7 mouse cellular contexts compared by ENCODE assay signal in genomic region chr2:150910295-150910881, GRCm38 (mm10). TPM values are rescaled to one million over a fixed set of nuclear protein-coding genes. Genes with fewer than 3 reads are reported as not detected.
A peak's percentile ranks its signal among the peaks of the same experiment; 100 is the strongest.
DNase-seq lines count a peak whose midpoint lies in the region; ATAC-seq and TF ChIP-seq lines count a peak whose summit lies in the region.

No protein-coding gene starts in this region.

- peak overlapping the region; percentile 48 for H3K9ac ChIP-seq in lung, postnatal 0 days (replicated peaks; ENCODE audit: low read depth)
- peak overlapping the region; percentile 78 for H3K9ac ChIP-seq in embryonic facial prominence, embryonic 13.5 days

- WGBS in lung, postnatal 0 days = 22% methylated on average over 9 of the region's 10 CpGs
- WGBS in lung, adult 2 months = 26% methylated on average over 10 of the region's 10 CpGs
- WGBS in embryonic facial prominence, embryonic 13.5 days = 34% methylated on average over 8 of the region's 10 CpGs
- 49% methylated on average over 8 of the region's 10 CpGs for WGBS in limb, embryonic 10.5 days

- peak overlapping the region; percentile 67 for H3K4me3 ChIP-seq in lung, postnatal 0 days (ENCODE audit: low read depth, low read length)
- no peak overlapping the region for H3K4me3 ChIP-seq in lung, adult 2 months (replicated peaks; ENCODE audit: extremely low read depth, low read depth, low read length)
- peak overlapping the region; percentile 70 for H3K4me3 ChIP-seq in embryonic facial prominence, embryonic 13.5 days
- peak overlapping the region; percentile 63 for H3K4me3 ChIP-seq in limb, embryonic 10.5 days

- ATAC-seq in lung, postnatal 0 days = no peak
- no peak for ATAC-seq in embryonic facial prominence, embryonic 13.5 days (ENCODE audit: insufficient number of reproducible peaks, insufficient read depth, low FRiP score, low TSS enrichment, low read depth)

- TF ChIP-seq CTCF in lung, postnatal 0 days (IDR thresholded peaks at IDR 0.05) = no peak
- TF ChIP-seq CTCF in lung, adult 2 months (IDR thresholded peaks at IDR 0.05; ENCODE audit: insufficient read depth, low read length) = no peak

- H3K9me3 ChIP-seq in lung, postnatal 0 days (ENCODE audit: low read length) = no peaks in the 10 kb centered on the region
- H3K9me3 ChIP-seq in embryonic facial prominence, embryonic 13.5 days = no peaks in the 10 kb centered on the region
- H3K9me3 ChIP-seq in limb, embryonic 10.5 days (replicated peaks) = no peaks in the 10 kb centered on the region

- no peak for TF ChIP-seq EP300 in lung, postnatal 0 days (IDR thresholded peaks at IDR 0.05)

- no peak for TF ChIP-seq POLR2A in lung, adult 2 months (IDR thresholded peaks at IDR 0.05; ENCODE audit: borderline replicate concordance, extremely low read depth, low read depth, low read length)

- no peak for DNase-seq in lung, postnatal 0 days (ENCODE audit: low spot score)
- no peak for DNase-seq in lung, adult 2 months
- DNase-seq in limb, embryonic 10.5 days (ENCODE audit: low spot score) = peak; percentile 34
- peak; percentile 33 for DNase-seq in splenic B cell, adult 2 months (ENCODE audit: low read depth, low spot score)
- no peak for DNase-seq in gastrocnemius, postnatal 25 days
- no peak for DNase-seq in c-Kit-positive CD71-positive TER-119-positive erythroid progenitor cells, embryonic 14.5 days (ENCODE audit: low spot score)

- H3K27me3 ChIP-seq in lung, postnatal 0 days (replicated peaks; ENCODE audit: insufficient read depth, low read length) = no peaks in the 10 kb centered on the region
- H3K27me3 ChIP-seq in embryonic facial prominence, embryonic 13.5 days = no peaks in the 10 kb centered on the region
- H3K27me3 ChIP-seq in limb, embryonic 10.5 days (ENCODE audit: low read depth, poor library complexity, severe bottlenecking) = no peaks in the 10 kb centered on the region
- H3K27me3 ChIP-seq in splenic B cell, adult 2 months (ENCODE audit: control insufficient read depth, insufficient read depth, low read length, poor library complexity, severe bottlenecking) = no peaks in the 10 kb centered on the region

- no peaks in the 10 kb centered on the region for H3K36me3 ChIP-seq in lung, postnatal 0 days (ENCODE audit: insufficient read depth, low read length)
- no peaks in the 10 kb centered on the region for H3K36me3 ChIP-seq in embryonic facial prominence, embryonic 13.5 days
- H3K36me3 ChIP-seq in limb, embryonic 10.5 days = peaks cover 20% of the 10 kb centered on the region
- H3K36me3 ChIP-seq in splenic B cell, adult 2 months (ENCODE audit: control insufficient read depth, insufficient read depth, low read length, poor library complexity, severe bottlenecking) = no peaks in the 10 kb centered on the region

- no peaks in the 10 kb centered on the region for H3K4me1 ChIP-seq in lung, postnatal 0 days (ENCODE audit: insufficient read depth, low read depth, low read length)
- H3K4me1 ChIP-seq in lung, adult 2 months (ENCODE audit: control insufficient read depth, insufficient read depth, low read length) = no peaks in the 10 kb centered on the region
- no peaks in the 10 kb centered on the region; the same call in 1 of the 2 replicates for H3K4me1 ChIP-seq in embryonic facial prominence, embryonic 13.5 days
- H3K4me1 ChIP-seq in limb, embryonic 10.5 days = peaks cover 5% of the 10 kb centered on the region

- H3K27ac ChIP-seq in lung, postnatal 0 days (ENCODE audit: low read length) = 0 out of 2 replicates have a peak overlapping the region, but pooled peaks have one; percentile 84
- peak overlapping the region; percentile 91 for H3K27ac ChIP-seq in embryonic facial prominence, embryonic 13.5 days
- peak overlapping the region; percentile 93 for H3K27ac ChIP-seq in limb, embryonic 10.5 days

- peak overlapping the region; percentile 66 for H3K4me2 ChIP-seq in lung, postnatal 0 days (replicated peaks; ENCODE audit: low read depth, low read length)
- H3K4me2 ChIP-seq in embryonic facial prominence, embryonic 13.5 days = peak overlapping the region; percentile 70

RNA-seq across cellular contexts. Expression of gene Gins1, which starts 5.2 kb away (rescaled TPM):
- polyA plus RNA-seq in lung, postnatal 0 days (2015; fragmentation: Nextera tagmentation; extraction: Ambion mirVana) = 4.4 and 6.1 TPM in 2 replicates
- 0.39 and 0.49 TPM in 2 replicates for polyA plus RNA-seq in lung, adult 2 months (2012; rRNA removed)
- polyA plus RNA-seq in embryonic facial prominence, embryonic 13.5 days (2015; fragmentation: Nextera tagmentation; extraction: Ambion mirVana) = 52.2 and 54.9 TPM in 2 replicates
- polyA plus RNA-seq in limb, embryonic 10.5 days (2016; fragmentation: Nextera tagmentation; extraction: Ambion mirVana) = 77.0 and 77.9 TPM in 2 replicates
- total RNA-seq in gastrocnemius, postnatal 25 days (2021) = 1 to 10 TPM; 1.6 to 2.3 TPM

RNA-seq across cellular contexts. Expression of gene Abhd12, which starts 5.8 kb away (rescaled TPM):
- polyA plus RNA-seq in lung, postnatal 0 days (2015; fragmentation: Nextera tagmentation; extraction: Ambion mirVana) = 56.5 and 57.3 TPM in 2 replicates
- 59.1 and 60.0 TPM in 2 replicates for polyA plus RNA-seq in lung, adult 2 months (2012; rRNA removed)
- 68.2 and 69.5 TPM in 2 replicates for polyA plus RNA-seq in embryonic facial prominence, embryonic 13.5 days (2015; fragmentation: Nextera tagmentation; extraction: Ambion mirVana)
- polyA plus RNA-seq in limb, embryonic 10.5 days (2016; fragmentation: Nextera tagmentation; extraction: Ambion mirVana) = 46.9 and 53.0 TPM in 2 replicates
- 10 to 100 TPM; 24.7 to 24.8 TPM for total RNA-seq in gastrocnemius, postnatal 25 days (2021)

Comparison
In these comparisons a context has a peak if more than half of its experiments do, and no peak if none do; other contexts are left out.
1. DNase-seq: peak in limb, embryonic 10.5 days (single experiment) and splenic B cell, adult 2 months (single experiment); none in lung, postnatal 0 days (single experiment), lung, adult 2 months (single experiment), gastrocnemius, postnatal 25 days (single experiment) and c-Kit-positive CD71-positive TER-119-positive erythroid progenitor cells, embryonic 14.5 days (single experiment).
2. Peak in every context shown above with its lines, with median percentiles within 50 percentile points of each other: H3K27ac ChIP-seq.